Mouse (Mus musculus): ENCODE results near the gene Osbpl10.

Osbpl10 gene

GRCm38 (mm10) chr9:115075191-115075590 is 96.8 kb downstream of the Osbpl10 start:
- no peak for ATAC-seq (ENCODE audit: low TSS enrichment)

- peak; percentile 99 for ATAC-seq (ENCODE audit: low TSS enrichment)
Observed at GRCm38 (mm10) chr9:115088295-115088993, 110.1 kb downstream of the Osbpl10 start.

GRCm38 (mm10) chr9:115089644-115090043 is 111.3 kb downstream of the Osbpl10 start:
- ATAC-seq (ENCODE audit: low TSS enrichment) = no peak

DNA sequence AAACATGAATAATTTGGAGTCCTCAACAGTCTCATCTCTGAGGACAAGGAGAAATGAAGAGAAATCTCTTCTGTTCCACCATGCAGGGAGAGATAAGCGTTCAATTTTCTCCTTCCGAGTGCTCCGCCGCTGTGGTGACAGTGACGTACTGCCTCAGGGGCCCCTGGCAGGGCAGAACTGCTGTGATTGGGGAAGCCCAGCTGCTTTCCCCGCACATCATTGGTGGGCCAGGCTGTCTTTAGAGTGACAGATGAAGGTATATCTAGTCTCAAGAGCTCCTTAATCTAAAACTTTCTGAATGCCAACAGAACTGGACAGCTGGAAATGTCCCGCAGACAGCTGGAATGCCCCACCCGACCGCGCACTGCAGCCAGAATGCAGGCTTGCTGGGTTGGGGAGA is 118.1 kb downstream of the Osbpl10 start:
- ATAC-seq (ENCODE audit: low TSS enrichment) = no peak

- no peak for ATAC-seq (ENCODE audit: low TSS enrichment)
Observed at GRCm38 (mm10) chr9:115097340-115097739, 119.0 kb downstream of the Osbpl10 start.

DNA sequence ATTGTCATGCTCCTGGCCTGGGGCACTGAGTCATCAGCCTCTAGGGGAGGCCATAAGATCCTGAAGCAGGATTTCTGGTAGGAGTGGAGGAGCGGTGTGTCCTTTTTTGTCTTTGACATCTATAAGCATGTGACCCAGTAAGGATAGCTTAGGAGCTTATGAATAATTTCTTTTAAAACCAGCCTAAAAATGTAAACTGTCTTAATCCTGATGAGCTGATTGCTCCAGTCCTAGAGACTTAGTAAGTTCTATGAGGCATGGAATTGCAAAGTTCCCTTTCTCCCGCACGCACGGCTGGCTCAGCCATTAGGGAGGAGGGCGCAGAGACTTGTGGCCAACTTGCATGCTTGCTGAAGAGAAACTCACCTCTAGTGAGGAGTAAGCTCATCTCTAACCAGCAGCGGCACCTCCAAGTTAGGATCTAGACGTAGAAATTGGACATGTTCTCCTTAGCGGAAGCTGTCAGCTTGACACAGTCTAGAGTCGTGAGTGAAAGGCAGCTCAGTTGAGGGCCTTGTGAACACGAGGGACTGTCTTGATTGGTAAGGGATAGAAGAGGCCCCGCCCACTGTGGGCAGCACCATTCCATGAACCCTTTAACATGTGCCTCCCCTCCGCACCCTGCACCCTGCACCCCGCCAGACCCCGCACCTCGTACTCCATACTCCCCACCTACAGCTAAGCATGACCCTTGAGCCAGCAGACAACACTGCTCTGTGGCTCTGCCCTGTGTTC is 122.0 kb downstream of the Osbpl10 start:
- no peak for ATAC-seq (ENCODE audit: low TSS enrichment)

GRCm38 (mm10) chr9:115107430-115107829 is 129.1 kb downstream of the Osbpl10 start:
- ATAC-seq (ENCODE audit: low TSS enrichment) = 0 out of 2 replicates have a peak, but pooled peaks have one; percentile 16

GRCm38 (mm10) chr9:115110655-115111054 is 132.3 kb downstream of the Osbpl10 start:
- no peak for ATAC-seq (ENCODE audit: low TSS enrichment)

DNA sequence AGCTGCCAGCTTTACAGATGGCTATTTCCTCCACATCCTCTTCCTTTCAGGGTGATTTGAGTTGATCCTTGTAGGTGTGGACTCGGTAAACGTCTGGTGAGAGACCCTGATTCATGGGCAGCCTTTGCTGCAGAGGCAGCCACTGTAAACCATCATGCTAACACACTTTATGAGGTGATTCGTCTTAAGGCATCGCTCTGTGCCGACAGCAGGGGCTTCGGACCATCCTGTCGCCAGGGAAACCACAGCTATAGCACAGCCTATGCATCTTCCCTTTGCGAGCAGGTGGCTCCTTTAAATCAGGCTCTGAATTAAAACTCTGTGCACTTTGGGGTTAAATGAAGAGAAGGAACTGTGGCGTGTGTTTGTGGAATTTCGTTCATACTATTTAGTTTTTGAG is 138.9 kb downstream of the Osbpl10 start:
- ATAC-seq (ENCODE audit: low TSS enrichment) = no peak

DNA sequence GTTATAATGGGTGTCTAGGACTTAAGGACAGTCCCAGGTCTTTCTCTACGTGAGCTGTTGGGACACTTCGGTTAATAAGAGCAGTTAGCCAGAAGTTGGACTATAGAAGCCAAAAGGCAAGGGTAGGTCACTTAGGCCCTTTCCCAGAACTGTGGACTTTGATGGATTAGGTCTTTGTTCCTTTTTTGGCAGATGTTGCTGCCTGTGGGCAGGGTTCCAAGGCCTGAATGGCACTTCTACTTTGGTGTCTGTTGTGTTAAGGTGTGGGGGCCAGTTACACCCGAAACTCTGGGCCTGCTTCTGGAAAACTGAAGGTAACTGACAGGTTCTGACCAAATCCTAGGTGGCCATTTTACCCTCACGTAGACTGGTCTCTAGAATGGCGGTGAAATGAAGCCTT is 141.9 kb downstream of the Osbpl10 start:
- ATAC-seq (ENCODE audit: low TSS enrichment) = no peak

- ATAC-seq (ENCODE audit: low TSS enrichment) = peak; percentile 59
Observed at GRCm38 (mm10) chr9:115120678-115121224, 142.4 kb downstream of the Osbpl10 start.

- ATAC-seq (ENCODE audit: low TSS enrichment) = no peak
Observed at GRCm38 (mm10) chr9:115127342-115127741, 149.0 kb downstream of the Osbpl10 start.

DNA sequence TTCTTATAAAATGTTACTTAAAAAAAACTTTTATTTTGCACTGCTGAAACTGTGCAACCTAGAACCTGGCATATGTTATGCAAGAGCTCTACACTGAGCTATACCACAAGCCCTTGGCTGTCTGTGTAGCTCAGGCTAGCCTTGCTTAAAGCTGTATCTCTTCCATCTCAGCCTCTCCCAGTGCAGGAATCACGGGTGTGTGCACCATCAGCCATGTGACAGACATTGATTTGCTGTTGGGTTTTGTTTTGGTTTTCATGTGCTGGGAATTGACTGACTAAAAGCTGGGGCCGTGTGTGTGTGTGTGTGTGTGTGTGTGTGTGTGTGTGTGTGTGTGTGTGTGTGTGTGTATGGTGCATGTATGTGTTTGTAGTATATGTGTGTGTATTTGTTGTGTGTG is 155.6 kb downstream of the Osbpl10 start:
- no peak for ATAC-seq (ENCODE audit: low TSS enrichment)

DNA sequence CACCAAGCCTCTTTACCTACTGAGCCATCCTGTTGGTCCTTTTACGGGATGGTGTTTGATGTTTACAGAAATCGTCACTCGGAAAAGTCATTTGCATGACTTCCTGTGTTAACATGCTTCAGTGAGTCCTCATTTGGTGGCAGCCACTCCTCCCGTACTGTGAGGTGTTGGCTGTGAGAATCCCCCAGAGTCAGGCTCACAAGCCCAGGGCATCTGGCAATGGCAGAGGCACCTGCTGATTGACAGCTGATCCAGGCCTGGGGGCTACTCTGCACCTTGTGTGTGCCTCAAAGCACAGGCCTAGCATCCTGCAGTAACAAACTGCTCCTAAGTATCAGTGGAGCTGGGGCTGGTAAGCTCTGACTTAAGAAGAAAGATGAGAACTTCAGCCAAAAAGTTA is 156.4 kb downstream of the Osbpl10 start:
- no peak for ATAC-seq (ENCODE audit: low TSS enrichment)

- ATAC-seq (ENCODE audit: low TSS enrichment) = peak; percentile 47
Observed at GRCm38 (mm10) chr9:115135352-115135751, 157.0 kb downstream of the Osbpl10 start.

DNA sequence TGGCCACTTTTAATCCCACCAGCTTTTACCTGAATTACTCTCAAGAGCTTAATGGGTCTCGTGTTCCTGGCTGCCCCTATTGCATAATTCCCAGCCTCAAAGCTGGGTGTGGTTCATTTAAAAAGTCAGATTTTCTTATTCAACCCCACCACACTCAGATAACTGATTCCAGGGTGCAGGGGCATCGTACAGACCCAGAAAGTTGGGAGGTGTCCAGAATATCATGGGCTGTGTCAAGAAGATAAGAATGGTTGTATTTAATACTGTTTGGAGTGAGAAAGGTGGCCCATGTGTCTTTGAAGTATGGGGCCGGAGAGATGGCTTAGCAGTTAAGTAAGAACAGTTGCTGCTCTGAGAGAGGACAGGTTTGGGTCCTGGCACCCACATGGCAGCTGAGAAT is 159.5 kb downstream of the Osbpl10 start:
- no peak for ATAC-seq (ENCODE audit: low TSS enrichment)

DNA sequence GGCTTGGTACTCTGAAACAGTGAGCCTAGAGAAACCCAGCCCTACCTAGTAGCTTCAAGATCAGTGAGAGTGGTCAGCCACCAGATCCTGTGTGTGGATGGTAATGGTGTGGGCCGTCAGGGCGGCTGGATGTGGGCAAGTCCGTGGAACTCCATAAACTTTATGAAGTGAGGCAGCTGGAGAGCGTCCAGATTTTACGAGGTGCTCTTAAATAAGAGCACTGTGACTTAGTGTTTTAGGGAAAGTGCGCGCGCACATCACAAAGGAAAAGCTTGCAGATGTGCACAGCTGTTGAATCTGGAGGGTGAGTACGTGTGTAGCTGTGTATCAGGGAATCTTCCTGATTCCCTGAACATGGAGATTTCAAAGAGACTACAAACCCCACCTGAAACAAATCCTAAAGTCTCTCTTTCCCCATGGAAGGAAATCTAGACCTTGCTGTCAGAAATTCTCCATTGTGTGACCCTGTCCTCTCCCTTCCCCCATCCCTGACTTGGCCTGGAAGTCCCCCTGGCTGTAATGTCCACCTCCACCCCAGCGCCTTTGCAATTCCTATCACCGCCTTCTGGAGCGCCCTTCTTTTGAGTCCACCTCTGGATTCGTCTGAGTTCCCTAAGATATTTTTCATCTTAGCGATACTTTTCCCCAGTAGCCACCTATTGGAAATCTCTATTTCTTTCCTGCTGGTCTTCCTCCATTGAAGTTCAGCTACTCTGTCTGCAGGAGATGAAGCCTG is 161.4 kb downstream of the Osbpl10 start:
- no peak for ATAC-seq (ENCODE audit: low TSS enrichment)

- no peak for ATAC-seq (ENCODE audit: low TSS enrichment)
Observed at GRCm38 (mm10) chr9:115147141-115147540, 168.8 kb downstream of the Osbpl10 start.

DNA sequence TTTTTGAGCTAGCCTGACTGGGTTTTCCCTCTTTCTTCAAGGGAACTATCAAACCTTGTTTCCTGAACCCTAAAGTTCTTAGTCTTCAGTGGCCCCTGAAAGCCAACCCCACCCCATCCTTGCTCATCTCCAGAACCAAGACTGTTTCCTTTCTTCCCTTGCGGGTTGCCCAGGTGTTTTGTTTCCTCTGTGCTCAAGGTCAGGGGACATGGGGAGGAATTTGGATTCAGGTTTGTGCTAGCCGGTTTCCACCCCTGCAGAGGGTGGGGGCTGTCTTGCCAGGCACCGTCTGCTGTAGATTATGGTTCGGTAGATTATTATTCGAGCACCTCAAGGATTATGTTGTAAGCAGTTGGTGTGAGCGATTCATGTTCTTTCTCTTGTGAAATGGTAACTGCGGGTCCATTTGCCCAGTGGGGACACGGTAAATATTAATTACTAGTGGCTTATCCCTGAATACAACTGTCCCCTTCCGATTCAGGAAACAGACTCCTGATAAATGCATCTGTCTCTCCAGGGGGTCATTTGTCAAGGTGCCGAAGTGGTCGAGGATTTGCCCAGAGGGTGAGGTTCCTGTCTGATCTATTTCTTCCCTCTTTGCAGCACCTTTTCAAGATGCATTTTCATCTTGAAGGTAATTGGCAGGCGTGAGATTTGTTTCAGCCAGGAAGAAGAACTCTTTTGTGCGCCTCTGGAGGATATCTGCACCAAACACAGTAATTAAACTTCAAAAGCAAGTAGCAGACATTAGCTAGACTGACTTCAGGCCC is 169.4 kb downstream of the Osbpl10 start:
- ATAC-seq (ENCODE audit: low TSS enrichment) = no peak

- ATAC-seq (ENCODE audit: low TSS enrichment) = no peak
Observed at GRCm38 (mm10) chr9:115149011-115149756, 170.8 kb downstream of the Osbpl10 start.

GRCm38 (mm10) chr9:115161591-115161990 is 183.2 kb downstream of the Osbpl10 start:
- no peak for ATAC-seq (ENCODE audit: low TSS enrichment)
